Mouse (Mus musculus) c-Kit-positive CD71-positive TER-119-positive erythroid progenitor cells, embryonic 14.5 days (primary cell): ENCODE results near the gene Dars.
A peak's percentile ranks its signal among the peaks of the same experiment; 100 is the strongest.

ENCODE experiments used
- DNase-seq: peaks from one replicate; pipeline ENCODE4 v3.0.0-alpha.2; 2013; ENCODE audit warnings: low spot score

The Dars gene

DNA sequence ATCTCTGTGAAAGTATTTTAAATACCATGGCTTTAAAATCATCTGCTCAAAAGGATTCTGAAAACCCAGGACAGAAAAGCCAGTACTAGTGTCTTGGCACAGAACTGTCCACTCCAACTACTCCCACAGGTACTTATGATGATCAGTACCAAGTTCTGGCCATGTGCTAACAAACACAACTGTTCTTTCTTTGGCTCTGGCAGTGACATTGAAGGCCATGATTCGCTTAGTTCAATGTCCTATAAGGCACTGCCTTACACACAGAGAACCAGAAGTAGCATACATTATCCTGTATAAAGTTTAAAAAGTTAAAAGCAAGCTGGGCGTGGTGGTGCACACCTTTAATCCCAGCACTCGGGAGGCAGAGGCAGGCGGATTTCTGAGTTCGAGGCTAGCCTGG is 6.0 kb downstream of the Dars start:
- DNase-seq: no peak

DNA sequence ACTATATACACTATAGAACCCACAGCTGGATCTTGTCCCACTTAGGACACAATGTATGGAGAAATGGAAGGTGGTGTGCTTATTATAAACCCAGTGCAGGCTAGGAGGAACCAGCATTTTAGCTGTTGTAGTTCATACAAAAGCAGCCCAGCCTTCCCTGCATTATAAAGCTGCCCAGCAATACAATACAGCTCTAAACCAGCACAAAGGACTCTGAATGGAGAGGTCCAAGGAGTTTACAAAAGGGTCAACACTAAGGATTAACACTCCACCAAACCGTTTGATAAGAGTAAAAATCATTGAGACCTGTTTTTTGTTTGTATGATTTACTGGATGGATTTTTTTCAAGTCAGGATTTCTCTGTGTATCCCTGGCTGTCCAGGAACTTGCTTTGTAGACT is 10.3 kb downstream of the Dars start:
- no peak for DNase-seq

DNA sequence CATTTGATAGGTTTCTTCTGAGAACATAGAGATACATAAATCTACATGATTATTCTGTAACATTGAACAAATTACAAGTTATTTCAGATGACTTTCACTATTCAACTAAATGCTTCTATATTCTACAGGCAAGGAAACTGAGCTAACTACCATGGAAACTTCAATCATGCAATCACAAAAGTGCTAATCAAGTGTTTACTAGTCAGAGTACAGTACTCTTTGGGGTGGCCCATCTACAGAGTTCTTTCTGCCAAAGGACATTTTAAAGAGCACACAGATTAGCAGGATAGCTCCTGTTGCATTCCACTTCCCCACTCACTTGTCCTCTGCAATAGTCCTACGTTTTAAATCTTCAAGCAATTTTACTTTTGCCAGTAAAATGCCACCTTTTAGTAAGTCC is 11.5 kb downstream of the Dars start:
- DNase-seq: no peak

DNA sequence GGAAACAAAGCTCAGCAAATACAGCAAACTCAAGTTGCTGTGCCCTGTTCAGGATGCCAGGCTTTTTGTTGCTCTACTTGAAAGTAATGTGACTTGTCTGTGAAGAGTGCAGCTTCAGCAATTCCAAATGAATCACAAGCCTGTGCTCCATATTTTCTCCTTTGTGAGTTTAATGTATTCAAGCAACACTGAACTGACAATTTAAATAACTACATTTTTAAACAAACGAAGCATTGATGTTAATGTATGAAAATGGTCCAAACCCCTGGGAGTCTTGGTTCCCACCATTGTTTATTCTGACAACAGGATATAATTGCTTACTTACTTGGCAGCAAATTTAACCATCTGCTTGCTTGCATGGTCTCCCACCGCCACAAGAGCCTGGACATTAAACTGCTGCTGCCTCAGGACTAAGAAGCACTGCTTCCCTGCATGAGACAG is 12.1 kb downstream of the Dars start:
- DNase-seq: no peak

DNA sequence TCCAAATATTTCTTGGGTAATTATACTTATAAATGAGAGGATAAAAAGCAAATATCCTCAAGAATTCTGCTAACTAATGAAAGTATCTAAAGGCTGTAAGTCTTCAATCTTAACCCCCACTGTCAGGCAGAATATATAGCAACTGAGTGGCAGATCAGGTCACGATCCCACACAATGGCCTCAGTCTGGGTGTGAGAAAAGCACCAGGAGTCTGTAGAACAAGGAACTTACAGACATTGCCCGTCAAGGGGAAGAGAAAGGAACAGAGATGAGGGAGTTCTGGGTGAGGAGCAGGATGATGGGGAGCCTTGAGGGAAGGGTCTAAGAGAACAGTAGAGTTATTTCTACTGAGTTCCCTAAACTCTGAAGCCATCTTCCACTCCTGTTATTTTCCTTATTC is 16.2 kb downstream of the Dars start:
- DNase-seq: no peak

DNA sequence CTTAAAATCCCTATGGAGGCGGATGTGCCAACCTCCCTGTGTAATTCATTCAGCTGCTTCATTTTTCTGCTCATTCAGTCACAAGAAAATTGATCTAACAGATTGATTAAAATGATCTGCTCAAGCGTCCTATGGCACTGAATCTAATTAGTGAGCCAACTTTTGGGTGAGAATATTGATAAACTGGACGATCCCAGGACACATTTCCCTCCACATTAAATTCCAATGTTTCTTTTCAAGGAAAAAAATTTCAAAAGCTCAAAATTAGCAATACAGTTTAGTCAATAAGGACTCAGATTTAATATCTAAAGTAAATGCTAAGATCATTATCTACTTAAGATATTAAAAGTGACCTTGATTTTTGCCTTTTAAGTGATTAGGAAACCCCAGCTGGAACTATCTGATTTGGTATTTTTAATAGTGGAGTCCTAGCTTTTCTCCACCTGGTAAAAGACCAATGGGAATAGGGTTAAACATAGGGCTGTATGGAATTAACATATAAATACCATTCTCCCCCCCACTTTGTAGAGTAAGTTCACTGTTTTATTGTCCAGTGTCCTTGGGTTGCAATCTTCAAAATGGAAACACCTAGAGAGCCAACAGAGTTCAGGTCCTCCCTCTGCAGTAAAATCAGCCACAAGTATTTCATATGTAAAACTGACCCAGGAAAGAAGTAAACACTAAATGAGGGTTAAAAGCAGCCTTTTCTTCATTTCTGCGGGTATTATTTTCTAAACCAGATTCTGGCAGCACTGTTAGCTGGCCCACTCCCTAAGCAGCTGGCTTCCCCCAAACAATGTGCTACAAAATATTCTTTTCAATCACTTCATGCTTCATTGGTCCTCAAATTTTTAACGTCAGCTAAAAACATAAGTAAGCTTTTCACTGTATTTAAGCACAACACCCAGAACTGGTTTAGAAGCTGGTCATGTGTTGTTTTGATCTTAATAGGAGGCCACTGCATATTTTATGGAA is 16.9 kb downstream of the Dars start:
- DNase-seq: no peak

DNA sequence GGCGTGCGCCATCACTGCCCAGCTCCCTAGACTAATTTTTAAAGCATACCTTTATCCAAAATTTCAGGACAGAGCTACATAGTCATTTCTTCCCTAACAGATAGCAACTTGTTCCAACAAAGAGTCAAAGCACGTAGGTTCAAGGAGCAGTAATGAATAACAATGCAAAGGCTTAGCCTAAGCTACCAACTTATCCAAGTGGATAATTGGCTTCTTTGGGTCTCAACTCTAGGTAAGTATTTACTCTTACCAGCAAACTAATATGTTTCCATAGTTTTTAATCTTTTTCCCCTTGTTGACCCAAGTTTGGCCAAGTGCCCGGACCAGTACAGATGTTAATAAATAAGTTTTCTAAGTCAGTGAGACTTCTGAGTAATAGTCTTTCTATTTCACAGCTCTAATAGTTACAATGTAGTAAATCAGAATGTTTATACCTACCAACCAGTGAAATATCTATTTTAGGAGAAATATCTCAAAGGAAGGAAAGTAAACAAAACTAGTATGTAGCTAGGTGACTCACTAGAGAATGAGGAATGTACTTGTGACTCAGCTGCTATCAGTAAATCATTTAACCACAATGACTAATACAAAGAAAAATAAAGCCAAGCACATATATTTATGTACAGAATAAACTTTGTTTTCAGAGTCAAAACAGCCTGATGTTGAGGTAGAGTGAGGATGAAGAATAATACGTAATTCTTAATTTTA is 18.3 kb downstream of the Dars start:
- DNase-seq: no peak

DNA sequence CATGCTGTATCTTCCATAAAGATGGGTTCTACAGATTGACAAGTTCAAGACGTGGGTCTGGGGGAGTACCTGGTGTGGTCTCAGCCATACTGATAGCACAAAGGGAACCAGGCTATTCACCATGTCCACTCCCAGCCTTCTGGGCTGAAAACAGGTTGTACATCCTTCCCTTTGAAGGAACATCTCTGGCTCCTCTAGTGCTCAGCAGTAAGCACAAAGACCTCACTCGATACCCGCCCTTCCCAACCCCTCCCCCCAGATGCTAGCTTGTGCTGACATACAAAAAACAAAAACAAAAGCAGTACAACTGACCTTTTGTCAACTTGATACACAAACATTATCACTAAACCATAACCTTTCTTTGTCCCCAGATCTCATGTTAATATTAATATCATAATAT is 22.5 kb downstream of the Dars start:
- no peak for DNase-seq

DNA sequence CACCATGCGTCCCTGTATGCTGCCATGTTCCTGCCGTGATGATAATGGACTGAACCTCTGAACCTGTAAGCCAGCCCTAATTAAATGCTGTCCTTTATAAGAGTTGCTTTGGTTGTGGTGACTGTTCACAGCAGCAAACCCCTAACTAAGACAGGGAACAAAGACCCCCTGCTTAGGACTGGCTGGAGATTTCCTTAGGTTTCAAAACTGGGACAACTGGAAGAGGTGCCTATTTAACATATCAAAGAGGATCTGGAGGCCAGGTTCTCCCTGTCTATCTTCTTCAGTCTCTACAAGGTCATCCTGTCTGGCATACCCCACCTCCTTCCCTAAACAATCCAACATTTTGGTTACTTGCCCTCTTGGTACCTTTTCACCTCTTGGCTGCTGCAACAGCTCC is 24.8 kb downstream of the Dars start:
- DNase-seq: no peak

DNA sequence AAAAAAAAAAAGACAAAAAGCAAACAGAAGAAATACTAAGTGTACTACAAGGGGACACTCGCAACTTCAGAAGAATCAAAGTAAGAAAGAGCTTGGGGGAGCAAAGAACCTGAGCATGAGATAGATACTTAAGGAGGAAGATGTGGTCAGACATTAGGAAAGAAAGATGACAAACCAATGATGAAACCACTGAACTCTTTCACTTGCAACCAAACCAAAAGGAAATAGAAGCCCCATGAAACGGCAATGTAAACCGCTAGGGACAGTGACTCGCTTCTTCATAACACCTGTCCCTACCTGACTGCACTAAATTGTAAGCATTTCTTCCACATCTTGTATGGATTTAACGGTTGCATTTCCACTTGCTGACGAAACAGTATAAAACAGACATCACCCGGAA is 30.7 kb downstream of the Dars start:
- DNase-seq: no peak

DNA sequence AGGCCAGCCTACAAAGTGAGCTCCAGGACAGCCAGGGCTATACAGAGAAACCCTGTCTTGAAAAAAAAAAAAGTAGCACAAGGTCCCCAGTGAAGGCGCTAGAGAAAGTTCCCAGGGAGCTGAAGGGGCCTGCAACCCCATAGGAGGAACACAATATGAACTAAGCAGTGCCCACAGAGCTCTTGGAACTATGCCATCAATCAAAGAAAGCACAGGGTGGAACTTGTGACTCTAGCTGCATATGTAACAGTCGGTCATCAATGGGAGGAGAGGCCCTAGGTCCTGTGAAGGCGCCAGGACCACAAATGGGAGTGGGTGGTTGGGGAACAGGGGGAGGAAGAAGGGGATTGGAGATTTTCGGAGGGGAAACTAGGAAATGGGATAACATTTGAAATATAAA is 40.3 kb downstream of the Dars start:
- no peak for DNase-seq

DNA sequence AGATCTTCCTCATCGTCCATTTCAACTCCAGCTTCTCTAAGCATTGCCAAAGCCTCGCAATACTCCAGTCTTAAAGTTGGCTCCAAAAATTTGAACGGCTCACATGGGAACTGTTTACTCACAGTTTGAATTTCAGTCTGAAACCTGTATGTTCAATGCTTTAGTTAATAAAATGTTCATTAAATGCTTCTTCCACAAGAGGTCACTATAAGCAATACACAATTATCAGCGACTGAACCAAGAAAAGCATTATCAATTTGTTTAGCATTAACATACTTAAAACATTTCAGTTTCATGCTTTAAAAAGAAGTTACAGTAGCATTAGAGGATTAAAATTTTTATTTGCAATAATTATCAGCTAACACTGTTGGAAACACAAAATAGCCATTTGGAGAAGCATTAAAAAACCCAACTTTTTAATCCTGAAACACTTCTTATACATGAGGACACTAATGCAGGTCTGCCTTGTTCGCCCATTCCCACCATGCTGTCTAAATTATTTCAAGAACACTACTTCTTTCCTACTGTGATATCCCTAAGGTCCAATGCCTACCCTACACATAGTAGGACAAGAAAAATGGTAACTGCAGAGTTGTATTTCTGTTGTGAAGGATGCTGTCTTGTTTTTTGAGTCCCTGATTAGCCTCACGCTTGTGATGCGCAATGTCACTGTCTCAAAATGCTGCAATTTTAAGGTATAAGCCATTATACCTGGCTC is 44.9 kb downstream of the Dars start:
- DNase-seq: no peak

DNA sequence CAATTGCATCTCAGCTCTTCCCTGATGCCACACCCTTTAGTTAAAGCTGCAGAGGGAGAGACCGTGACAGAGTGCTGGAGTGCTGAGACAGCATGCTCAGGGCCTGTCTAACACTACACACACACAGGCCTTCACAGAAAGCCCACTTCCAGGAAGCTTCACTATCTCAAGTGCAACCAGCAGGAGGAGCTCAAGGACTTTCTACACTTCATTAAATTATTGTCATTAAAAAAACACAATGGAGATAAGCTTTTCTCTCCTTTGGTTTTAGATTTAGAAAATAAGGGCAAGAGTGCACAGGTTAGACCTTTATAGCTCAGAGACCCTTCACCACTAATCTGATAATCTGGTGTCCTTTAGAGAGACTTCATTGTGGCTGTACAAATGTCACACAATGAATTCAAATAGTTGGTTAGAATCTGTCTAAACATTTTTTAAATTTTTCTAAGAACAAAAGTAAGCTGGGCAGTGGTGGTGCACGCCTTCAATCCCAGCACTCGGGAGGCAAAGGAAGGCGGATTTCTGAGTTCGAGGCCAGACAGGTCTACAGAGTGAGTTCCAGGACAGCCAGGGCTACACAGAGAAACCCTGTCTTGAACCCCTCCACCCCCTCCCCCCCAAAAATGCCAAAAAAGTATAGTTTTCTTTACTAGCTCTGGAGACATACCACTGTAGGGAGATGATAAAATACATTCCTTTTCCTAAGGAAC is 48.3 kb downstream of the Dars start:
- DNase-seq: peak; percentile 68

DNA sequence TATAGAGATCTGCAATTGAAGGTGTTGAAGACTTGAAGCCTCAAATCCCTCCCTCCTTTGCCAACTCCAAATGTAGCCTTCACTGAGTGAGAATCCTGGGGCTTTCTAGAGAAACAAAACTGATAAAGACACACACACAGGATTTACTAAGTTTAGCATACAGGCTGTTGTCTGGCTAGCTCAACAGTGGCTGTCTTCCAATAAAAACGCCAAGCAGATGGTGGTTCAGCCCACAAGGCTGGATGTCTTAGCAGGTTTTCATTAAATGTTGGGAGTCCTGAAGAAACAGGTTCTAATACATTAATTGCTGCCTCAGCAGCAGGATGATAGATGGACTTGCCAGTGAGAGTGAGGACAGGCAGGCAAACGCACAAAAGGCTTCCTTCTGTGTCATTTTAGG is 56.6 kb downstream of the Dars start:
- DNase-seq: no peak

DNA sequence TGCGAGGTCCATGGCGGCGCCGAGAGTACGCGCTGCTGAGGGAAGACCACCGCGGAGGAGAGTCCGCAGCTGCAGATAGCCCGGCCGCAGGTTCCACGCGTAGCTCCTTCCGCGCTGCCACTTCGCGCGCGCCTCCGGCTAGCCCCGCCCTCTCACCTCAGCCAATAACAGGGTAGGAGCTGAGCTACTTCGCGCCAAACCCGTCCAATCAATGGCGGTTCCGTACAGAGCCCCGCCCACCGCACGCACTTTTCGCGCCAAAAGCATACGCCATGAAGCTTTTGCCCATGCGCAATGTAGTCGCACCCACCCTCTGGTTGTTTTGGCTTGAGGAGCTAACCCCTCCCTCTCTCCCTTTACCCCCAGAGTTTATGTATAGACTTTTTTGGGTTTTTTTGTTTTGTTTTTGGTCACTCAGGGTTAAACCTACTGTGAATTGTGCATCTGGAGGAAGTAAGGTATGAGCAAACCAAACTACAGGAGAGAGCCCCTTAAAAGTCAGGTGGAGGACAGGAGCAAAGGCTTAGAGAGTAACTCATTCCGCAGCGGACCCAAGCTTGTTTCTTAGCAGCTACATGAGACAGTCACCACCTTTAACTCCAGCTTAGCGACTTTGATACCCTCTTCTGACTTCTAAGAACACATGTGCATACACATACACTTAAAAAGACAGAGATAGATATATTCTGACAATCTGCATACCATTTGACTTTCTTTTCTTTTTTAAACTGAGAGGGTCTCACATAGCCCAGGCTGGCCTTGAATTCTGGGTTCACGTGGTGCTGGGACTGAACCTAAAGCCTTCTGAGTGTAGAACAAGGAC is 57.4 kb downstream of the Dars start, which contains the start of gene Mcm6:
Gene Mcm6, minus strand, starts transcription at position 111 of the 823 bp plus-strand sequence.
- DNase-seq: peak; percentile 96

DNA sequence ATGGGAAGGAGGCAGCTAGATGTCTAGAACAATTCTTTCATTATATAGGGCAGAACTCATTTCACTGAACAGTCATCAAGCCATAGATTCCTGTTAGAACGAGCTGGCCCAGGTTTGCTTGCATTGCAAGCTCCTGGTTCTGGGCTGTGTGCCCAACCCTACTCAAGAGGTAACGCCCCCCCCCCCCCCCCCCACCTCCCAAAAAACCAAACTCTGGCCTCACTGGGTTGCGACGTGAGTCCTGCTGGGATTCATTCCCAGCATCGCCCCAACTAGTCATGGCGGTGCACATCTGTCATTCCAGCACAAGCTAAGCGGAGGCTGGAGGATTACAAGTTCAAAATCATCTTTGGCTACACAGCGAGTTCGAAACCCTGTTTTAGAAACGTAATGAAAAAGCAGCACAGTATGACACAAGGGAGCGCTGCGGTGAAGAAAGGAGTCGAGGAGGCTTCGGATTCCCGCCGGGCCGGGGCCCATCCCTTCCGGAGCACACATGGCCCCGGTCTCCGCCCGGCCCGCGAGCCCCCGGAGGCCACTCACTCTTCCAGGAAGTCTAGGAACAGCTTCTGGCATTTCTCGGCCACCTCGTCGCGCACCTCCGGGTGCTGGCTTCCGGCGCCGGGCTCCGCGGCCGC is 58.1 kb downstream of the Dars start:
- no peak for DNase-seq

DNA sequence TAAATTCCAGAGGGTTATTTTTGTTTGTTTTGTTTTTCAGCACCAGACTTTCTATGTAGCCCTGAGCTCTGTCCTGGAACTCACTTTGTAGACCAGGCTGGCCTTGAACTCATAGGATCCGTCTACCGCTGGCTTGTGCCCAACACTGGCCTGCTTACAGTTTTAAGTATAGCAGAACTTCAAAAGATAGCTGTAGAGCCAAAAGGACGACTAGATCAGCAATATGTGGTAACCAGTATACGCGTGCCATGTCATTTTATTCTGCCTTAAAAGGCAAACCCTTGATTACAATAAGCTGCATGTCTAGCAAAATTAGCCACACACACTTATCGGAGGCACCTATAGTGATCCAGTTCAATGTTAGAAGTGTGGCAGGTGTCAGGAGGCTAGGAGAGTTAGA is 58.9 kb downstream of the Dars start:
- DNase-seq: peak; percentile 23

DNA sequence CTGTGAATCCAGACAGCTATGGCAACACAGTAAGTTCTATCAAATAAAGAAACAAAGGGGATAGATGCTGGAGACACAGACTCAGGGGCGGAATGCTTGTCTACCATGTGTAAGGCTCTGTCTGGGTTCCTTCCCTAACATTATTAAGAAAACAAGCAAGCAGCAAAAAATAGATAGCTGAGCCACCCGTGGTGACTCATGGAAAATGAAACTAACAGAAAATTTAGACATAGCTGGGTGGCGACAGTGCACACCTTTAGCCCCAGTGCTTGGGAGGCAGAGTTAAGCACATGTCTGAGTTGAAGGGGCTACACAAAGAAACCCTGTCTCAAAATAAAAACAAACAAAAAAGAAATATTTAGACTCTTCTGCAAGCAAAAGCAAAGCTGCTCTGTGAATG is 59.7 kb downstream of the Dars start:
- DNase-seq: peak; percentile 48

DNA sequence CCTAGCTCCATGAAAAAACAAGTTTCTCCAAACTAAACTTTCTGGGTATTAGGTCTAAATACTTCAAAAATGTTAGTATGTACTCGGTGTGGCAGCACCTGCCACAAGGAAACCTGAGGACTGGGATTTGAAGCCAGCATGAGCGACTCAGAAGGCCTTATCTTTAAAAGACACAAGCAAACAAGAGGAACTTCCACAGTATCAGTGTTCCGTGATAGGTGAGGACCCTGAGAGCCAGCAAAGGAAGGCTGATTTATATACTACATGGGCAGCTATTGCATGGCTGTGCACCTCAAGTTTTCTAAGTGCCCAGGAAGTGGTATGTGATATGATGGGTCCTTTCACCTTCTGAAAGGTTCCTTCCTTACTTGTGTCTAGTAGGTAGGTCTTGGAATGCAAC is 64.1 kb downstream of the Dars start:
- DNase-seq: no peak

DNA sequence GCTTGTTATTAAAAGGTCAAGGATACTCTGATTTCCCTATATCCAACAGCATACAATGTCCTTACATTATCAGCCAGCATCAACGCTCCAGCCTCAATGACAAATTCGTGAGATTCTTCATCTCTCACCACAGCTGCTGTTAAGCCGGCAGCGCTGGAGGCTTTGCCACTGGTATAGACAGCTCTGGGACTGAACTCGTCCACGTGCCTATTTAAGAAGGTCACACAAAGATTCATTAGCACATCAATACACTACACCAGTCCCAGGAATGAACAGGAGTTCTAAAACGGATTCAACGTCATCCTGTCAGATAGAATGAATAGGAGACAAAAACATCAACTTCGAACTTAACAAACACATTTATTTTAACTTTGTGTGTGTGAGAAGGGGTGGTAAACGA is 72.9 kb downstream of the Dars start:
- DNase-seq: no peak
